ENCODE assay signal across 11 mouse cellular contexts in the genomic region with DNA sequence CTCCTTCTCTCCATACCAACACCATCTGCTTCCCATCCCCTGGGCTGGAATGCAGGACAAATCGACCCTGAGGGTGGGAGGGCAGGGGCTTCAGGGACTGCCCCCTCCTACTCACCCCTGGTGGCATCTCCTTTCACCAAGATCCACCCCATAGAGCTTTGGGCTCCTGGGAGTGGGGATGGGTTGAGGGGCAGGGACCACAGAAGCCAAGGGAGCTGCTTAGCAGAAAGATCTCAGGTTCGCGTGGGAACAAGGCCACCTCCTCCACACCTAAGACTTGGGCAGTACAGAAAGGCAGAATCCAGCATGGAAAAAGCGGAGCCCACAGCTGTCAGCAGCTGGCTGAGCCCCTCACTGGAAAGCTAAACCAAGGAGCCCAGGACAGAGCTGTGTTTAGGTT.
DNase-seq lines count a peak whose midpoint lies in the region; ATAC-seq and TF ChIP-seq lines count a peak whose summit lies in the region.
"Had no signal": no experiment of that assay in that cellular context is flagged by ENCODE, and none has a peak within 500 bp of the region (broad histone marks: within the 10 kb centered on the region; RNA-seq: fewer than 3 reads in every experiment).

No protein-coding gene starts in this region.

- H3K4me2 ChIP-seq in intestine, embryonic 14.5 days (ENCODE audit: low read length), result no peak overlapping the region
- H3K4me2 ChIP-seq in intestine, embryonic 15.5 days (replicated peaks), result no peak overlapping the region
- no peak overlapping the region for H3K4me2 ChIP-seq in embryonic facial prominence, embryonic 15.5 days (replicated peaks)
- no peak overlapping the region for H3K4me2 ChIP-seq in limb, embryonic 14.5 days (replicated peaks; ENCODE audit: low read depth, low read length, severe bottlenecking)
- no peak overlapping the region for H3K4me2 ChIP-seq in liver, embryonic 11.5 days

- no peak overlapping the region for H3K4me3 ChIP-seq in intestine, embryonic 14.5 days (ENCODE audit: low read depth, low read length)
- H3K4me3 ChIP-seq in intestine, embryonic 15.5 days (replicated peaks), result no peak overlapping the region
- 0 out of 2 replicates have a peak overlapping the region, but pooled peaks have one; percentile 16 for H3K4me3 ChIP-seq in embryonic facial prominence, embryonic 10.5 days
- no peak overlapping the region for H3K4me3 ChIP-seq in embryonic facial prominence, embryonic 15.5 days (replicated peaks)
- no peak overlapping the region for H3K4me3 ChIP-seq in limb, embryonic 14.5 days (replicated peaks; ENCODE audit: low read length)
- H3K4me3 ChIP-seq in liver, embryonic 11.5 days (ENCODE audit: low read depth, low read length), result no peak overlapping the region
- H3K4me3 ChIP-seq: left cerebral cortex, adult 2 months had no signal

- no peak overlapping the region for H3K9ac ChIP-seq in intestine, embryonic 14.5 days (ENCODE audit: low read length)
- H3K9ac ChIP-seq in intestine, embryonic 15.5 days, result no peak overlapping the region
- no peak overlapping the region for H3K9ac ChIP-seq in embryonic facial prominence, embryonic 15.5 days
- no peak overlapping the region for H3K9ac ChIP-seq in limb, embryonic 14.5 days (ENCODE audit: low read depth, low read length, severe bottlenecking)
- H3K9ac ChIP-seq in liver, embryonic 11.5 days (ENCODE audit: low read depth, low read length), result no peak overlapping the region

- H3K36me3 ChIP-seq in intestine, embryonic 14.5 days (ENCODE audit: control insufficient read depth, insufficient read depth, low read length), result peaks cover 3% of the 10 kb centered on the region; the same call in 1 of the 2 replicates
- H3K36me3 ChIP-seq in intestine, embryonic 15.5 days, result no peaks in the 10 kb centered on the region
- H3K36me3 ChIP-seq in embryonic facial prominence, embryonic 10.5 days (replicated peaks), result peaks cover 28% of the 10 kb centered on the region
- peaks cover 3% of the 10 kb centered on the region; the same call in 1 of the 2 replicates for H3K36me3 ChIP-seq in embryonic facial prominence, embryonic 15.5 days
- H3K36me3 ChIP-seq in limb, embryonic 14.5 days (ENCODE audit: control insufficient read depth, insufficient read depth, low read length), result peaks cover 3% of the 10 kb centered on the region
- no peaks in the 10 kb centered on the region for H3K36me3 ChIP-seq in liver, embryonic 11.5 days (ENCODE audit: control insufficient read depth, insufficient read depth, low read length)

- H3K4me1 ChIP-seq in intestine, embryonic 14.5 days (replicated peaks; ENCODE audit: control insufficient read depth, insufficient read depth, low read length), result no peaks in the 10 kb centered on the region
- H3K4me1 ChIP-seq in intestine, embryonic 15.5 days (replicated peaks), result peaks cover 3% of the 10 kb centered on the region; the same call in 1 of the 2 replicates
- H3K4me1 ChIP-seq in embryonic facial prominence, embryonic 10.5 days, result peaks cover 27% of the 10 kb centered on the region
- peaks cover 20% of the 10 kb centered on the region for H3K4me1 ChIP-seq in embryonic facial prominence, embryonic 15.5 days
- H3K4me1 ChIP-seq in limb, embryonic 14.5 days (ENCODE audit: control insufficient read depth, insufficient read depth, low read length), result no peaks in the 10 kb centered on the region
- no peaks in the 10 kb centered on the region for H3K4me1 ChIP-seq in liver, embryonic 11.5 days (replicated peaks; ENCODE audit: control insufficient read depth, insufficient read depth, low read length)

- no peak for TF ChIP-seq POLR2A in limb, embryonic 14.5 days (IDR thresholded peaks at IDR 0.05; ENCODE audit: borderline replicate concordance, extremely low read depth, insufficient read depth, insufficient read length)

- 0 out of 2 replicates have a peak overlapping the region, but pooled peaks have one; percentile 22 for H3K27ac ChIP-seq in intestine, embryonic 14.5 days (ENCODE audit: low read depth)
- H3K27ac ChIP-seq in intestine, embryonic 15.5 days, result no peak overlapping the region
- H3K27ac ChIP-seq in embryonic facial prominence, embryonic 10.5 days (replicated peaks), result peak overlapping the region; percentile 54; the same call in 1 of the 2 replicates
- peak overlapping the region; percentile 44; the same call in 1 of the 2 replicates for H3K27ac ChIP-seq in embryonic facial prominence, embryonic 15.5 days (replicated peaks)
- H3K27ac ChIP-seq in limb, embryonic 14.5 days (replicated peaks; ENCODE audit: low read depth, low read length), result no peak overlapping the region
- no peak overlapping the region for H3K27ac ChIP-seq in liver, embryonic 11.5 days (ENCODE audit: low read depth, low read length)
- H3K27ac ChIP-seq: left cerebral cortex, adult 2 months had no signal

- ATAC-seq in intestine, embryonic 14.5 days (replicated peaks; ENCODE audit: low FRiP score, low TSS enrichment, low read depth), result no peak
- no peak for ATAC-seq in intestine, embryonic 15.5 days
- ATAC-seq in embryonic facial prominence, embryonic 15.5 days (ENCODE audit: insufficient number of reproducible peaks, low FRiP score, low TSS enrichment, low read depth), result 0 out of 2 replicates have a peak, but pooled peaks have one; percentile 15
- ATAC-seq in limb, embryonic 14.5 days (ENCODE audit: low FRiP score, low read depth), result peak; percentile 70; the same call in 1 of the 2 replicates
- no peak for ATAC-seq in liver, embryonic 11.5 days (replicated peaks; ENCODE audit: low FRiP score)
- ATAC-seq: intestine, postnatal 0 days; lung, postnatal 0 days had no signal

- WGBS in intestine, embryonic 14.5 days, result 30% methylated on average over 3 of the region's 4 CpGs
- 26% methylated on average over 3 of the region's 4 CpGs for WGBS in intestine, embryonic 15.5 days
- WGBS in embryonic facial prominence, embryonic 10.5 days, result 5% methylated on average over 4 of the region's 4 CpGs
- 12% methylated on average over 3 of the region's 4 CpGs for WGBS in embryonic facial prominence, embryonic 15.5 days
- 16% methylated on average over 3 of the region's 4 CpGs for WGBS in limb, embryonic 14.5 days
- 22% methylated on average over 4 of the region's 4 CpGs for WGBS in liver, embryonic 11.5 days

- DNase-seq in intestine, embryonic 14.5 days (ENCODE audit: low spot score), result no peak
- DNase-seq in embryonic facial prominence, embryonic 10.5 days (ENCODE audit: low spot score), result peak; percentile 34
- DNase-seq in limb, embryonic 14.5 days (ENCODE audit: low spot score), result peak; percentile 49
- DNase-seq in liver, embryonic 11.5 days (ENCODE audit: low spot score), result no peak
- DNase-seq in layer of hippocampus, adult 9-10 months (ENCODE audit: low spot score), result no peak
- DNase-seq: thymus, adult 18-20 months had no signal

- H3K27me3 ChIP-seq in intestine, embryonic 14.5 days (replicated peaks; ENCODE audit: control insufficient read depth, insufficient read depth, low read length), result no peaks in the 10 kb centered on the region
- no peaks in the 10 kb centered on the region for H3K27me3 ChIP-seq in intestine, embryonic 15.5 days (replicated peaks)
- H3K27me3 ChIP-seq in embryonic facial prominence, embryonic 10.5 days (replicated peaks; ENCODE audit: low read depth, poor library complexity, severe bottlenecking), result peaks cover 6% of the 10 kb centered on the region; the same call in 1 of the 2 replicates
- H3K27me3 ChIP-seq in embryonic facial prominence, embryonic 15.5 days, result no peaks in the 10 kb centered on the region
- H3K27me3 ChIP-seq in limb, embryonic 14.5 days (ENCODE audit: control insufficient read depth, insufficient read depth, low read length), result no peaks in the 10 kb centered on the region
- H3K27me3 ChIP-seq in liver, embryonic 11.5 days (replicated peaks; ENCODE audit: control insufficient read depth, insufficient read depth, low read length), result no peaks in the 10 kb centered on the region

- H3K9me3 ChIP-seq in intestine, embryonic 14.5 days (ENCODE audit: control insufficient read depth, low read length), result no peaks in the 10 kb centered on the region
- H3K9me3 ChIP-seq in intestine, embryonic 15.5 days, result no peaks in the 10 kb centered on the region
- no peaks in the 10 kb centered on the region for H3K9me3 ChIP-seq in embryonic facial prominence, embryonic 10.5 days
- no peaks in the 10 kb centered on the region for H3K9me3 ChIP-seq in embryonic facial prominence, embryonic 15.5 days (replicated peaks)
- H3K9me3 ChIP-seq in limb, embryonic 14.5 days (ENCODE audit: control insufficient read depth, low read length), result no peaks in the 10 kb centered on the region
- H3K9me3 ChIP-seq in liver, embryonic 11.5 days (ENCODE audit: control insufficient read depth, low read length), result no peaks in the 10 kb centered on the region

Comparison
In these comparisons a context has a peak if more than half of its experiments do, and no peak if none do; other contexts are left out.
1. H3K27ac ChIP-seq: peak in intestine, embryonic 14.5 days (single experiment), embryonic facial prominence, embryonic 10.5 days (single experiment) and embryonic facial prominence, embryonic 15.5 days (single experiment); none in intestine, embryonic 15.5 days (single experiment), limb, embryonic 14.5 days (single experiment) and liver, embryonic 11.5 days (single experiment).
2. ATAC-seq: peak in embryonic facial prominence, embryonic 15.5 days (single experiment) and limb, embryonic 14.5 days (single experiment); none in intestine, embryonic 14.5 days (single experiment), intestine, embryonic 15.5 days (single experiment) and liver, embryonic 11.5 days (single experiment).
3. DNase-seq: peak in embryonic facial prominence, embryonic 10.5 days (single experiment) and limb, embryonic 14.5 days (single experiment); none in intestine, embryonic 14.5 days (single experiment), liver, embryonic 11.5 days (single experiment) and layer of hippocampus, adult 9-10 months (single experiment).